Mouse (Mus musculus): Measurements from ENCODE around the gene Cfap299. TPM values are rescaled to one million over a fixed set of nuclear protein-coding genes. Genes with fewer than 3 reads are reported as not detected.

The Cfap299 gene
- total and polyA plus RNA-seq, 2 experiments from 2014 or later, result 0.81 to 5.3 TPM

GRCm38 (mm10) chr5:98359912-98360311 is 30.8 kb downstream of the Cfap299 start:
- no peak for DNase-seq
- Histone ChIP-seq H3K4me1 (ENCODE audit: insufficient read depth) (no peaks in the 10 kb centered on the region), H3K36me3 (ENCODE audit: insufficient read depth) (no peaks in the 10 kb centered on the region), H3K27me3 (ENCODE audit: insufficient read depth, low read length) (no peaks in the 10 kb centered on the region), H3K27ac (ENCODE audit: low read depth, low read length) (no peak overlapping the region), H3K9ac (no peak overlapping the region), H3K4me2 (ENCODE audit: low read depth) (no peak overlapping the region), H3K4me3 (ENCODE audit: low read depth, low read length) (no peak overlapping the region), H3K9me3 (ENCODE audit: low read length) (no peaks in the 10 kb centered on the region)
- no peak for TF ChIP-seq CTCF (IDR thresholded peaks at IDR 0.05; ENCODE audit: low read depth)
- WGBS, result 91% methylated on average over 7 of the region's 7 CpGs
- no peak for ATAC-seq

GRCm38 (mm10) chr5:98360792-98361419 is 31.8 kb downstream of the Cfap299 start:
- ATAC-seq, result no peak
- H3K36me3 ChIP-seq (ENCODE audit: insufficient read depth), result no peaks in the 10 kb centered on the region

GRCm38 (mm10) chr5:98363428-98363827 is 34.3 kb downstream of the Cfap299 start:
- ATAC-seq, result no peak

More at GRCm38 (mm10) chr5:98360792-98361419, 31.8 kb downstream of the Cfap299 start:
- H3K27me3 ChIP-seq (ENCODE audit: insufficient read depth, low read length), result no peaks in the 10 kb centered on the region
- no peaks in the 10 kb centered on the region for H3K9me3 ChIP-seq (ENCODE audit: low read length)
- H3K9ac ChIP-seq, result no peak overlapping the region
- no peak overlapping the region for H3K4me3 ChIP-seq (ENCODE audit: low read depth, low read length)
- WGBS, result 85% methylated on average over 5 of the region's 5 CpGs
- H3K4me2 ChIP-seq (ENCODE audit: low read depth), result no peak overlapping the region
- DNase-seq, result no peak
- H3K27ac ChIP-seq (ENCODE audit: low read depth, low read length), result no peak overlapping the region
- TF ChIP-seq CTCF (IDR thresholded peaks at IDR 0.05; ENCODE audit: low read depth), result no peak
- H3K4me1 ChIP-seq (ENCODE audit: insufficient read depth), result no peaks in the 10 kb centered on the region

GRCm38 (mm10) chr5:98365340-98365739 is 36.2 kb downstream of the Cfap299 start:
- 88% methylated on average over 5 of the region's 5 CpGs for WGBS
- Histone ChIP-seq H3K27me3 (ENCODE audit: insufficient read depth, low read length) (no peaks in the 10 kb centered on the region), H3K4me1 (ENCODE audit: insufficient read depth) (no peaks in the 10 kb centered on the region), H3K27ac (ENCODE audit: low read depth, low read length) (no peak overlapping the region), H3K9ac (no peak overlapping the region), H3K9me3 (ENCODE audit: low read length) (no peaks in the 10 kb centered on the region), H3K36me3 (ENCODE audit: insufficient read depth) (no peaks in the 10 kb centered on the region), H3K4me3 (ENCODE audit: low read depth, low read length) (no peak overlapping the region), H3K4me2 (ENCODE audit: low read depth) (no peak overlapping the region)
- no peak for DNase-seq
- no peak for TF ChIP-seq CTCF (IDR thresholded peaks at IDR 0.05; ENCODE audit: low read depth)
- no peak for ATAC-seq

More at GRCm38 (mm10) chr5:98363428-98363827, 34.3 kb downstream of the Cfap299 start:
- 48% methylated on average over 8 of the region's 8 CpGs for WGBS
- H3K27me3 ChIP-seq (ENCODE audit: insufficient read depth, low read length), result no peaks in the 10 kb centered on the region
- H3K36me3 ChIP-seq (ENCODE audit: insufficient read depth), result no peaks in the 10 kb centered on the region
- no peak overlapping the region for H3K4me2 ChIP-seq (ENCODE audit: low read depth)
- H3K4me1 ChIP-seq (ENCODE audit: insufficient read depth), result no peaks in the 10 kb centered on the region
- no peak overlapping the region for H3K27ac ChIP-seq (ENCODE audit: low read depth, low read length)
- H3K9me3 ChIP-seq (ENCODE audit: low read length), result no peaks in the 10 kb centered on the region
- no peak overlapping the region for H3K4me3 ChIP-seq (ENCODE audit: low read depth, low read length)
- H3K9ac ChIP-seq, result no peak overlapping the region
- no peak for TF ChIP-seq CTCF (IDR thresholded peaks at IDR 0.05; ENCODE audit: low read depth)
- no peak for DNase-seq

- Histone ChIP-seq H3K27me3 (ENCODE audit: insufficient read depth, low read length) (no peaks in the 10 kb centered on the region), H3K9me3 (ENCODE audit: low read length) (no peaks in the 10 kb centered on the region), H3K36me3 (ENCODE audit: insufficient read depth) (no peaks in the 10 kb centered on the region), H3K4me3 (ENCODE audit: low read depth, low read length) (no peak overlapping the region), H3K4me2 (ENCODE audit: low read depth) (no peak overlapping the region), H3K9ac (no peak overlapping the region), H3K27ac (ENCODE audit: low read depth, low read length) (no peak overlapping the region), H3K4me1 (ENCODE audit: insufficient read depth) (no peaks in the 10 kb centered on the region)
- DNase-seq, result no peak
- 80% methylated on average over 4 of the region's 4 CpGs for WGBS
- peak; percentile 43 for TF ChIP-seq CTCF (IDR thresholded peaks at IDR 0.05; ENCODE audit: low read depth)
- ATAC-seq, result peak; percentile 80; the same call in 1 of the 2 replicates
These were observed 39.7 kb downstream of the Cfap299 start for GRCm38 (mm10) chr5:98368822-98369221.

GRCm38 (mm10) chr5:98369426-98369825 is 40.3 kb downstream of the Cfap299 start:
- H3K27me3 ChIP-seq (ENCODE audit: insufficient read depth, low read length), result no peaks in the 10 kb centered on the region
- no peaks in the 10 kb centered on the region for H3K9me3 ChIP-seq (ENCODE audit: low read length)
- peak; percentile 69 for ATAC-seq
- H3K4me3 ChIP-seq (ENCODE audit: low read depth, low read length), result no peak overlapping the region
- peak; percentile 39 for DNase-seq
- no peak overlapping the region for H3K9ac ChIP-seq
- 68% methylated on average over 7 of the region's 7 CpGs for WGBS
- 0 out of 2 replicates have a peak overlapping the region, but pooled peaks have one; percentile 5 for H3K27ac ChIP-seq (ENCODE audit: low read depth, low read length)
- no peak for TF ChIP-seq CTCF (IDR thresholded peaks at IDR 0.05; ENCODE audit: low read depth)
- no peaks in the 10 kb centered on the region for H3K4me1 ChIP-seq (ENCODE audit: insufficient read depth)
- no peak overlapping the region for H3K4me2 ChIP-seq (ENCODE audit: low read depth)
- no peaks in the 10 kb centered on the region for H3K36me3 ChIP-seq (ENCODE audit: insufficient read depth)

GRCm38 (mm10) chr5:98376058-98376798 is 47.1 kb downstream of the Cfap299 start:
- Histone ChIP-seq H3K36me3 (ENCODE audit: insufficient read depth) (no peaks in the 10 kb centered on the region), H3K4me3 (ENCODE audit: low read depth, low read length) (no peak overlapping the region), H3K4me1 (ENCODE audit: insufficient read depth) (no peaks in the 10 kb centered on the region), H3K27ac (ENCODE audit: low read depth, low read length) (no peak overlapping the region), H3K9ac (no peak overlapping the region), H3K9me3 (ENCODE audit: low read length) (no peaks in the 10 kb centered on the region), H3K4me2 (ENCODE audit: low read depth) (no peak overlapping the region), H3K27me3 (ENCODE audit: insufficient read depth, low read length) (no peaks in the 10 kb centered on the region)
- no peak for TF ChIP-seq CTCF (IDR thresholded peaks at IDR 0.05; ENCODE audit: low read depth)
- DNase-seq, result no peak
- 32% methylated on average over 8 of the region's 8 CpGs for WGBS
- ATAC-seq, result no peak
